Comparison of ENCODE assay signal across 22 mouse cellular contexts in genomic region chr9:60460010-60460982, GRCm38 (mm10).
DNase-seq lines count a peak whose midpoint lies in the region; ATAC-seq and TF ChIP-seq lines count a peak whose summit lies in the region.
"Had no signal": no experiment of that assay in that cellular context is flagged by ENCODE, and none has a peak within 500 bp of the region (broad histone marks: within the 10 kb centered on the region; RNA-seq: fewer than 3 reads in every experiment).

No protein-coding gene starts in this region.

- no peak for TF ChIP-seq CTCF in brain, embryonic 14.5 days (IDR thresholded peaks at IDR 0.05; ENCODE audit: borderline replicate concordance, extremely low read depth, insufficient read depth, insufficient read length)

- peak overlapping the region; percentile 92 for H3K27ac ChIP-seq in forebrain, embryonic 13.5 days
- H3K27ac ChIP-seq in midbrain, embryonic 13.5 days = peak overlapping the region; percentile 57
- H3K27ac ChIP-seq: embryonic facial prominence, embryonic 13.5 days; kidney, embryonic 15.5 days; stomach, postnatal 0 days had no signal

- peak overlapping the region; percentile 30 for H3K4me2 ChIP-seq in forebrain, embryonic 13.5 days
- no peak overlapping the region for H3K4me2 ChIP-seq in midbrain, embryonic 13.5 days (replicated peaks)
- H3K4me2 ChIP-seq: embryonic facial prominence, embryonic 13.5 days; heart, embryonic 12.5 days; kidney, embryonic 15.5 days had no signal

- no peaks in the 10 kb centered on the region for H3K36me3 ChIP-seq in forebrain, embryonic 13.5 days (ENCODE audit: poor library complexity, severe bottlenecking)
- H3K36me3 ChIP-seq in midbrain, embryonic 13.5 days = no peaks in the 10 kb centered on the region
- H3K36me3 ChIP-seq: embryonic facial prominence, embryonic 13.5 days; heart, embryonic 12.5 days; kidney, embryonic 15.5 days had no signal

- H3K27me3 ChIP-seq in forebrain, embryonic 13.5 days = no peaks in the 10 kb centered on the region
- H3K27me3 ChIP-seq in midbrain, embryonic 13.5 days = no peaks in the 10 kb centered on the region
- H3K27me3 ChIP-seq: heart, embryonic 12.5 days; kidney, embryonic 15.5 days had no signal

- H3K9ac ChIP-seq in forebrain, embryonic 13.5 days = 0 out of 2 replicates have a peak overlapping the region, but pooled peaks have one; percentile 27
- H3K9ac ChIP-seq in midbrain, embryonic 13.5 days (replicated peaks) = no peak overlapping the region
- H3K9ac ChIP-seq: embryonic facial prominence, embryonic 13.5 days; heart, embryonic 12.5 days; kidney, embryonic 15.5 days; liver, postnatal 0 days had no signal

- peak; percentile 81 for ATAC-seq in forebrain, embryonic 13.5 days
- ATAC-seq in midbrain, embryonic 13.5 days = 0 out of 2 replicates have a peak, but pooled peaks have one; percentile 31
- ATAC-seq: CD4-positive, CD25-positive, alpha-beta regulatory T cell, adult 4 months; liver, postnatal 0 days had no signal

- intact Hi-C loops in left cerebral cortex, postnatal 36 days (cut with DNase I) = no loop called here

- DNase-seq in embryo, embryonic 10.5 days (ENCODE audit: low spot score) = peak; percentile 40
- DNase-seq in embryo, embryonic 10 days (ENCODE audit: low spot score) = no peak
- DNase-seq in brain, embryonic 14.5 days (ENCODE audit: low read depth) = peak; percentile 92
- DNase-seq in left cerebral cortex, postnatal 36 days (ENCODE audit: low spot score in 2 of 2) = no peak
- DNase-seq in natural killer cell, adult 2 months (ENCODE audit: low spot score in 2 of 2) = no peak
- no peak for DNase-seq in kidney, postnatal 10 days
- DNase-seq: adrenal gland, adult 2 months; cerebellum, adult 11 months; cerebellum, postnatal 25 days; layer of hippocampus, postnatal 36 days; liver; liver, postnatal 0 days; lung, postnatal 14 days; right cerebral cortex, postnatal 14 days; thymus, postnatal 14 days had no signal

- no peaks in the 10 kb centered on the region for H3K9me3 ChIP-seq in forebrain, embryonic 13.5 days (replicated peaks)
- no peaks in the 10 kb centered on the region for H3K9me3 ChIP-seq in midbrain, embryonic 13.5 days
- H3K9me3 ChIP-seq: embryonic facial prominence, embryonic 13.5 days; heart, embryonic 12.5 days; kidney, embryonic 15.5 days had no signal

- no peak for TF ChIP-seq POLR2A in brain, embryonic 14.5 days (IDR thresholded peaks at IDR 0.05; ENCODE audit: borderline replicate concordance, extremely low read depth, insufficient read depth, insufficient read length, poor library complexity, severe bottlenecking)

- WGBS in forebrain, embryonic 13.5 days = 18% methylated on average over 13 of the region's 13 CpGs
- WGBS in midbrain, embryonic 13.5 days = 20% methylated on average over 13 of the region's 13 CpGs

- no peak overlapping the region for H3K4me3 ChIP-seq in forebrain, embryonic 13.5 days
- no peak overlapping the region for H3K4me3 ChIP-seq in midbrain, embryonic 13.5 days (replicated peaks)
- H3K4me3 ChIP-seq: embryonic facial prominence, embryonic 13.5 days; heart, embryonic 12.5 days; kidney, embryonic 15.5 days had no signal

- H3K4me1 ChIP-seq in forebrain, embryonic 13.5 days = peaks cover 63% of the 10 kb centered on the region
- peaks cover 65% of the 10 kb centered on the region for H3K4me1 ChIP-seq in midbrain, embryonic 13.5 days (replicated peaks)

Comparison
In these comparisons a context has a peak if more than half of its experiments do, and no peak if none do; other contexts are left out.
1. DNase-seq: peak in embryo, embryonic 10.5 days (single experiment) and brain, embryonic 14.5 days (single experiment); none in embryo, embryonic 10 days (single experiment), left cerebral cortex, postnatal 36 days (0 of 2), natural killer cell, adult 2 months (0 of 2) and kidney, postnatal 10 days (single experiment).